Mouse (Mus musculus) sigmoid colon, adult 10 weeks (tissue): ENCODE measurements around the gene Gm12117. TPM values are rescaled to one million over a fixed set of nuclear protein-coding genes. Genes with fewer than 3 reads are reported as not detected.

ENCODE experiments used
- polyA plus RNA-seq: library from polyadenylated mRNA; stranded (reverse); fragments of 350-450 nt; fragmentation: Illumina TruSeq; extraction: RNeasy Lipid Tissue Mini Kit (QIAGEN cat#74804); gene quantifications from one replicate; pipeline ENCODE4 v1.2.3, GENCODE M21; 2014; ENCODE audit warnings: low read depth, low replicate concordance

Gm12117 gene
- not detected for polyA plus RNA-seq

DNA sequence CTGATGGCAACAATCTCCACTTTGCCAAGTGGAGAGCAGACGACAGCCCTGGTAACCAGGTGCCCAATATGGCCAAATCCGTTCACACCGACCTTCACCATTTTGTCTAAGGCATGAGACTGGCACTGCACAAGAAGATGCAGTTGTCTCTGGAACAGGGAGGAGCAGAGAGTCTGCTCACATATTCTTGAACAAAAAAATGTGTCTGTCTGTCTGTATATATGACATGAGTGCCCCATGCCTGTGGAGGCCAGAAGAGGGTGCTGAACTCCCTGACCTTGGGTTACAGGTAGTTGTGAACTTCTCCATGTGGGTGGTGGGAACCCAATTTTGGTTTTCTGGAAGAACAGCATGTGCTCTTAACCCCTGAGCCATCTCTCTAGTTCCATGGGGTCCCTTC, at the start of gene Gm12117:
Gene Gm12117, minus strand, starts transcription at position 101 of the 400 bp plus-strand sequence.

Other genes with a start within 250 kb of the Gm12117 start
- not detected for gene Fgf18, start 129.3 kb downstream of the Gm12117 start, polyA plus RNA-seq
- 1,708 TPM for gene Npm1, start 113.5 kb downstream of the Gm12117 start, polyA plus RNA-seq
- gene Tlx3, start 73.1 kb downstream of the Gm12117 start, polyA plus RNA-seq, result not detected
- gene Ranbp17, start 237.0 kb upstream of the Gm12117 start, polyA plus RNA-seq, result 2.2 TPM